In genomic region chr16:91859203-91859602, GRCm38 (mm10) we compare ENCODE assay signal across 14 mouse cellular contexts.
"Had no signal": no experiment of that assay in that cellular context is flagged by ENCODE, and none has a peak within 500 bp of the region (broad histone marks: within the 10 kb centered on the region; RNA-seq: fewer than 3 reads in every experiment).

No protein-coding gene starts in this region.

- DNase-seq: kidney, postnatal 14 days; layer of hippocampus, adult 9-11 months; liver; liver, embryonic 13.5 days; liver, postnatal 0 days; lung, postnatal 14 days had no signal

- H3K27me3 ChIP-seq: kidney, embryonic 15.5 days; limb, embryonic 12.5 days; liver, embryonic 13.5 days; lung, embryonic 15.5 days; midbrain, embryonic 12.5 days had no signal

- H3K4me1 ChIP-seq: midbrain, embryonic 12.5 days had no signal

- H3K9me3 ChIP-seq: kidney, embryonic 15.5 days; limb, embryonic 12.5 days; liver, embryonic 13.5 days; lung, embryonic 15.5 days; megakaryocyte, embryonic 14.5 days; midbrain, embryonic 12.5 days had no signal

- H3K9ac ChIP-seq: kidney, embryonic 15.5 days; limb, embryonic 12.5 days; liver, embryonic 13.5 days; liver, postnatal 0 days; lung, embryonic 15.5 days; midbrain, embryonic 12.5 days had no signal

- ATAC-seq: liver, postnatal 0 days; midbrain, embryonic 16.5 days had no signal

- H3K4me3 ChIP-seq: kidney, embryonic 15.5 days; limb, embryonic 12.5 days; liver, embryonic 13.5 days; lung, embryonic 15.5 days; megakaryocyte, embryonic 14.5 days; midbrain, embryonic 12.5 days had no signal

- H3K4me2 ChIP-seq: kidney, embryonic 15.5 days; limb, embryonic 12.5 days; liver, embryonic 13.5 days; lung, embryonic 15.5 days; midbrain, embryonic 12.5 days had no signal

- H3K27ac ChIP-seq: kidney, embryonic 15.5 days; limb, embryonic 12.5 days; liver, embryonic 13.5 days; lung, embryonic 15.5 days; macrophage; stomach, postnatal 0 days had no signal
